Mouse (Mus musculus) midbrain, embryonic 11.5 days (tissue): ENCODE data around the gene Tubgcp6. TPM values are rescaled to one million over a fixed set of nuclear protein-coding genes. Genes with fewer than 3 reads are reported as not detected.

Experiments used
- ATAC-seq: fragments of 200-750 bp; cut with Nextera tagmentation; 2 replicates; pipeline ENCODE4 v1.8.0; 2017; ENCODE audit warnings: moderate TSS enrichment, moderate library complexity; ENCODE audit not compliant: low FRiP score
- DNase-seq: peaks from one replicate; pipeline ENCODE4 v3.0.0; 2015; ENCODE audit warnings: low spot score; ENCODE audit errors: missing footprints
- H3K27ac ChIP-seq: fragments of 300-500 bp; sonication (generic); 2 replicates; pipeline ENCODE4 v1.5.1; 2014; ENCODE audit warnings: low read depth, low read length
- H3K27me3 ChIP-seq: fragments of 300-500 bp; sonication (generic); 2 replicates; pipeline ENCODE4 v1.6.1; 2014; ENCODE audit warnings: mild to moderate bottlenecking, low read length, moderate library complexity, mixed read lengths; ENCODE audit not compliant: control insufficient read depth, insufficient read depth
- H3K36me3 ChIP-seq: fragments of 300-500 bp; sonication (generic); 2 replicates; pipeline ENCODE4 v1.6.1; 2014; ENCODE audit warnings: mild to moderate bottlenecking, low read length, moderate library complexity, mixed read lengths; ENCODE audit not compliant: control insufficient read depth, insufficient read depth
- H3K4me1 ChIP-seq: fragments of 300-500 bp; sonication (generic); 2 replicates; pipeline ENCODE4 v1.6.1; 2014; ENCODE audit warnings: low read length; ENCODE audit not compliant: control insufficient read depth, insufficient read depth
- H3K4me2 ChIP-seq: fragments of 300-500 bp; sonication (generic); 2 replicates; pipeline ENCODE4 v1.6.1; 2014; ENCODE audit warnings: mild to moderate bottlenecking, moderate library complexity
- H3K4me3 ChIP-seq: fragments of 300-500 bp; sonication (generic); 2 replicates; pipeline ENCODE4 v1.5.1; 2014; ENCODE audit warnings: low read depth, low read length
- H3K9ac ChIP-seq: fragments of 300-500 bp; sonication (generic); 2 replicates; pipeline ENCODE4 v1.6.1; 2014; ENCODE audit warnings: low read length
- H3K9me3 ChIP-seq: fragments of 300-500 bp; sonication (generic); 2 replicates; pipeline ENCODE4 v1.6.1; 2016; ENCODE audit warnings: low read length; ENCODE audit not compliant: control insufficient read depth
- WGBS: fragments of 180-500 bp; shearing (Covaris S2); extraction: QIAGEN DNeasy Blood & Tissue Kit; methylation state at CpG from one replicate; pipeline ENCODE4 v1.1.7; 2014; 5-methylcytosine and 5-hydroxymethylcytosine counted together
- polyA plus RNA-seq: library from polyadenylated mRNA; unstranded; fragments of >200 nt; fragmentation: Nextera tagmentation; extraction: Ambion mirVana; gene quantifications from 2 replicates; pipeline ENCODE4 v1.2.1, GENCODE M21; 2014

The Tubgcp6 gene
- polyA plus RNA-seq, 1 experiment from 2014 or later = 16.8 TPM

DNA sequence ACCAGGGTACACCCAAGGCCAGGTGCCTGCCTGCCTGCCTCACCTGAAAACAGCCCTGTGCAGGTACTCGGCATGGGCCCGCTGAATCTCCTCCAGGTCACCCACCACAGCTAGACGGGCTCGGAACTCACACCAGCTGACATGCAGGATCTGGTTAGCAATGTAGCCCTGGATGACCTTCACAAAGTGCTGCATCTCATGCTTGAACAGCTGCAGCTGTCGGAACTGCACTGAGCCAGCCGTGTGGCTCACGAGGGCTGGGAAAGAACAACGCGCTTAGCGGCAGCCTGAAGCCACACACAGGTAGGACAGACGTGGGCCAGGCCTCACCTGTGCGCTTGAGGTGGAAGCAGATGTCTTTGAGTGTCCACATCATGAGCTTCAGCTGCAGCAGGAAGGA, 22.1 kb downstream of the Tubgcp6 start:
- ATAC-seq (no peak), DNase-seq (no peak)
- no peak overlapping the region for H3K27ac ChIP-seq
- H3K4me1 ChIP-seq = no peaks in the 10 kb centered on the region
- H3K27me3 ChIP-seq = no peaks in the 10 kb centered on the region
- 94% methylated on average over 12 of the region's 12 CpGs for WGBS
- H3K9ac ChIP-seq = no peak overlapping the region
- H3K4me2 ChIP-seq = no peak overlapping the region
- no peak overlapping the region for H3K4me3 ChIP-seq
- H3K9me3 ChIP-seq = no peaks in the 10 kb centered on the region
- H3K36me3 ChIP-seq = peaks cover 57% of the 10 kb centered on the region

DNA sequence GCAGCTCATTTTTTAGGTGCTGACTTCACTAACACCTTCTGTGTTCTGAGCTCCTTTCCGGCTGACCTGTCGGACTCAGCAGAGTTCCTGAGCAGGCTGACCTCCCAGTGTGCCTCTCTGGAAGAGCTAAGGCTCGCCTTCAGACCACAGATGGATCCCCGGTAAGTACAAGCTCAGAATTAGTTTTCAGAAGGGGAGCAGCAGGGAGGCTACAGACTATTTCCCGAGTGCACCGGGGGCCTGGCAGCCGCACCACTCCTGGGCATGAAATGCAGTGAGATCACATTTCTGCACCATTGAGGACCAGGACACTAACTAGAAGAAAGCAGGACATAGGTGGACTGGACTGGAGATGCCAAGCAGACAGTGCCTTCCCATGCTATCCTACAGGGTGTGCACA, 24.3 kb downstream of the Tubgcp6 start:
- H3K4me3 ChIP-seq = no peak overlapping the region
- no peaks in the 10 kb centered on the region for H3K27me3 ChIP-seq
- 89% methylated on average over 7 of the region's 7 CpGs for WGBS
- H3K36me3 ChIP-seq = peaks cover 55% of the 10 kb centered on the region
- no peaks in the 10 kb centered on the region for H3K4me1 ChIP-seq
- H3K27ac ChIP-seq = no peak overlapping the region
- no peak overlapping the region for H3K9ac ChIP-seq
- ATAC-seq (no peak), DNase-seq (no peak)
- no peaks in the 10 kb centered on the region for H3K9me3 ChIP-seq
- H3K4me2 ChIP-seq = no peak overlapping the region

DNA sequence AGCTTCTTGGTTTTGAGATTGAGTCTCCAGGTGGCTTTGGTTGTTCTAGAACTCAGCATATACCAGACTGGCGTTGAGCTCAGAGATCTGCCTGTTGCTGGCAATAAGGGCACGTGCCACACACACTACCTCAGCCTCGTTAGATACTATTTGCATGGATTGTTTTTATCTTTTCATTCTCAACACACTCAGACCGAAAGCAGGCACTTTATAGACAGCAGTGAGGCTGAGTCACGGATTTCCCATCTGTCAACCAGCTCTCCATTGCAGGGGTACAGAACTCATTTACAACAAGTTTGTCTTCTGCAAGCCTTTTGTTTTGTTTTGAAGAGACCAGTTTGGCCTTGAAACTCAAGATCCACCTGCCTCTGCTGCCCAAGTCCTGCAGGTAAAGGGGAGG, 25.5 kb downstream of the Tubgcp6 start:
- Histone ChIP-seq H3K4me1 (no peaks in the 10 kb centered on the region), H3K9ac (no peak overlapping the region), H3K9me3 (no peaks in the 10 kb centered on the region), H3K27ac (no peak overlapping the region), H3K27me3 (no peaks in the 10 kb centered on the region), H3K36me3 (peaks cover 57% of the 10 kb centered on the region), H3K4me2 (no peak overlapping the region), H3K4me3 (no peak overlapping the region)
- ATAC-seq (no peak), DNase-seq (no peak)
- WGBS = 91% methylated on average over 5 of the region's 5 CpGs

DNA sequence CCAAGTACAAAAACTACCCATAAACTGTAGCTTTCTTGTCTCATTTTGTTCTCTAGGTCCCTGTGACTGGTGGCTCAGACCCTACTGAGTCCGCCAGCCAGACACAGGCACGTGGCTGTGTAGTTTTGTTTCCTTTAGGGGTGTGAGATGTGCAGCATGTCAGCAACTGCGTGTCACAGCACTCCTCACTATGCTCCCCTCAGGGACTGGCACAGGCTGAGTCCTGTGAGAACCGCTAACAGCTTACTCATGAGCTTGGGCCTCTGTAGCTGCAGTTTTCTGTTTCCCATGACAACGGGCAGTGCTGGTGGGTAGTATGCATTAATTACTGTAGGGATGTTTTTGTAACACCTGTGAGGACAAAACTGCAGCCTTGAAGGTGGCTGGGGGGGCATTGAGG, 30.7 kb downstream of the Tubgcp6 start:
- Histone ChIP-seq H3K4me2 (no peak overlapping the region), H3K27me3 (no peaks in the 10 kb centered on the region), H3K4me1 (peaks cover 10% of the 10 kb centered on the region), H3K27ac (no peak overlapping the region), H3K9me3 (no peaks in the 10 kb centered on the region), H3K36me3 (peaks cover 21% of the 10 kb centered on the region), H3K4me3 (no peak overlapping the region), H3K9ac (no peak overlapping the region)
- WGBS = 87% methylated on average over 5 of the region's 5 CpGs
- ATAC-seq (no peak), DNase-seq (no peak)

DNA sequence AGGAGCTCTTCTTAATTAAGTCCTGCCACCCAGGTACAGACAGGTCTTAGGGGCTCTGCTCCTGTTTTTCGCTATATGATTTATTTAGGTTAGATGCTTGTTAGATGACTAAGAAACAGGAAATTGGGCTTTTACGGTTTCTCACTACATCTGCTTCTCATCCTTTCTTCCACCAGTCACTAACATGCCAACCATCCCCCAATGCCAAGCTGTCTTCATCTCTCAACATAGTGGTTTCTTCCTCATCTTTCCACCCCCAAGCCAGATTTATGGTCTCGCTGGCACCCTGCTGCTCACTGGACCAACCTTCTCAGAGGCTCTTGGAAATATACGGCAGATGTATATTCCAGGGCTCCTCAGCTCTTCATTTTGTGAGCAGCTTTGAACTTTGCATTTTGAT, 32.2 kb downstream of the Tubgcp6 start:
- WGBS = 88% methylated on average over 4 of the region's 4 CpGs
- ATAC-seq (no peak), DNase-seq (no peak)
- peaks cover 10% of the 10 kb centered on the region for H3K4me1 ChIP-seq
- no peak overlapping the region for H3K4me2 ChIP-seq
- no peaks in the 10 kb centered on the region for H3K9me3 ChIP-seq
- H3K9ac ChIP-seq = no peak overlapping the region
- peaks cover 17% of the 10 kb centered on the region for H3K36me3 ChIP-seq
- no peaks in the 10 kb centered on the region for H3K27me3 ChIP-seq
- no peak overlapping the region for H3K4me3 ChIP-seq
- no peak overlapping the region for H3K27ac ChIP-seq

DNA sequence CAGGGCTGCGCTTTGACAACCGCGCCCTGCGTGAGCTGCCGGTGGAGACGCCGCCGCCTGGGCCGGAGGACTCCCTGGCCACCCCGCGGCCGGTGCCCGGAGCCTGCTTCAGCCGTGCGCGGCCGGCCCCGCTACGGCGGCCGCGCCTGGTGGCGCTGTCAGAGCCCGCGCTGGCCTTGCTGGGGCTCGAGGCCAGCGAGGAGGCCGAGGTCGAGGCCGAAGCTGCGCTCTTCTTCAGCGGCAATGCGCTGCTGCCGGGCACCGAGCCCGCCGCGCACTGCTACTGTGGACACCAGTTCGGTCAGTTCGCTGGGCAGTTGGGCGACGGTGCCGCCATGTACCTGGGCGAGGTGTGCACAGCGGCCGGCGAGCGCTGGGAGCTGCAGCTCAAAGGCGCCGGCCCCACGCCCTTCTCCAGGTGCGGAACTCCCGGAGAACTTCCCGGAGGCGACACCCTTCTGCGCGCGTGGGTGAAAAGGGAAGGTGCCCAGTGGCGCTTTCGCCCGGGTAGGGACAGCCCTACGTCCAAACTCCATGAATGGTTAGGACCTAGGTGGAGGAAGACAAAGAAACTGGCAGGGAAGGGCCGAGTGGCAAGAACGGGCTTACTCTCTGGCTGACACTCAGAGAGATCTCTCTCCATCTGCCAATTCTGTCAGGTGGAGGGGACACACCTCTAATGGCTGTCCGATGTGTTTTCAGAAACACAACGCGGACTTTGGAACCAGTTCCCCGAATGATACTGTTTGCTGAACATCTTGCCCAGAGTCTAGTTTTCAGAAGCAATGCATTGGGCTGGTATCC, 33.5 kb downstream of the Tubgcp6 start:
- ATAC-seq (peak; percentile 69), DNase-seq (no peak)
- Histone ChIP-seq H3K36me3 (peaks cover 17% of the 10 kb centered on the region), H3K9ac (peak overlapping the region; percentile 92), H3K4me3 (peak overlapping the region; percentile 97), H3K27ac (peak overlapping the region; percentile 40; the same call in 1 of the 2 replicates), H3K4me2 (peak overlapping the region; percentile 100), H3K9me3 (no peaks in the 10 kb centered on the region), H3K27me3 (no peaks in the 10 kb centered on the region), H3K4me1 (peaks cover 10% of the 10 kb centered on the region)
- WGBS = 3% methylated on average over 68 of the region's 68 CpGs

DNA sequence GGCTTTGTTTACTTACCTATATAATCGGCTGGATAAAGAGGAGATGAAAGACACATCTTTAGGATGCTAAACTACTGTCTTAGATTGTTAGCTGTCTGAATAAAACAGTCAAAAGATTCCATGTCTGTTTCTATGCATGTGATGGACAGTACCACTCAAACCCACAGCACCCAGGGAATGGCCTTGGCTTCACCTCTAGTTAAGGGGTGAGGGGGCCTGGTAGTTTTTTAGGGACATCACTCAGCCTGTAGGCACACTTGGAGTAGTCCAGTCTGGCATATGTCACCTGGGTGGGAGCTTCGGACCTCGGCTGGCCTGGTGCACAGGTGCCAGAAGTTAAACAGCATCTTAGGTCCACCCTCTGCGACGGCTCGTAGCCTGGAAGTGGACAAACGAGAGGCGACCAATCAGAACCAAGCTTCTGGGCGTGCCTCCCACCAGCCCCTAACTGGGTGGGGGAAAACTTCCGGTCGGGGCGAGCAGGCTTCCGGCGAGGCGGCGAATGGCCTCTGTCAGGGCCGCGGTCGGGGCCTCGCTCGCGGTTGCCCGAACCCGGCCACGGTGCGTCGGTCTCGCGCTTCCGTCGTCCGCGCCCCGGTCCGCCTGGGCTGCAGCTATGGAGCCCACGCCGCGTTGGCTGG, 34.2 kb downstream of the Tubgcp6 start, which contains the start of gene Selenoo:
TSS of gene Selenoo (plus strand) at position 478 of the 641 bp plus-strand sequence.
- Histone ChIP-seq H3K9ac (peak within 1 kb of the TSS; percentile 92), H3K9me3 (no peaks in the 10 kb centered on the region), H3K4me1 (peaks cover 10% of the 10 kb centered on the region), H3K27ac (peak within 1 kb of the TSS; percentile 40; the same call in 1 of the 2 replicates), H3K4me3 (peak within 1 kb of the TSS; percentile 97), H3K27me3 (no peaks in the 10 kb centered on the region), H3K4me2 (peak within 1 kb of the TSS; percentile 100), H3K36me3 (peaks cover 17% of the 10 kb centered on the region)
- WGBS = 2% methylated on average over 38 of the region's 38 CpGs
- peak; percentile 98 for DNase-seq
- ATAC-seq = peak; percentile 96

DNA sequence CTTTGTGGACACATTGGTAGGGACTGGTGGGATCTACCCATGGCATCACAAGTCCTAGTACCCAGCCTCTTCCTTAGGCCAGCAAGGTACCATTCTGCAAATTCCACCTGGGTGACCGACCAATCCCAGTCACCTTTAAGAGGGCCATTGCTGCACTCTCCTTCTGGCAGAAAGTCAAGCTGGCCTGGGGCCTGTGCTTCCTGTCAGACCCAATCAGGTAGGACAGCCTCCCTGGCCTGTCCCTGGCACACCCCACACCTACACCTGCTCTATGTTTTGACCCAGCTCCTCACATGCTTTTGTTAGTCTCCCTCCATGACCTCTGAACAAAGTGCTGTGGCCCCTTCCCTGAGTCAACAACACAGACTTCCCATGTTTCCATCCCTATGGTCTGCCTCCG, 38.1 kb downstream of the Tubgcp6 start:
- no peak overlapping the region for H3K4me2 ChIP-seq
- no peak for ATAC-seq
- no peak overlapping the region for H3K27ac ChIP-seq
- DNase-seq = no peak
- no peak overlapping the region for H3K9ac ChIP-seq
- H3K4me1 ChIP-seq = peaks cover 7% of the 10 kb centered on the region
- H3K36me3 ChIP-seq = peaks cover 16% of the 10 kb centered on the region; the same call in 1 of the 2 replicates
- no peaks in the 10 kb centered on the region for H3K27me3 ChIP-seq
- H3K4me3 ChIP-seq = no peak overlapping the region
- 95% methylated on average over 2 of the region's 2 CpGs for WGBS
- H3K9me3 ChIP-seq = no peaks in the 10 kb centered on the region

DNA sequence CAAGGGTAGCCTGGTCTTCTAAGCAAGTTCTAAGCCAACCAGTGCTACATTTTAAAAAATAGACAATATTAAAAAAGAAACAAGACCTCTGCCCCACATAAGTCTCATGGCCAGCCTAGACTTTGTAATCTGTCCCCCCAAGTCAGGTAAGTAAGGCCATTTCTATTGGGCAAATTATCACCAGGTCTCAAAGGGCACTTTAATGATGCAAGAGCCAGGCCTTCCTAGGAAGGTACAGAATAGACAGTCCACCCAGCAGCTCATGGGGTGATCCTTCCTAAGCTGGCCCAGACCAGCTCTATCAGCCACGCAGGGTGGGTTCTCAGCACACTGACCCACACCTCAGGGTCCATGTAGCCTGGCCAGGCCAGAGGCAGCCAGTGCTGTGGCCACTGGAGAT, 39.0 kb downstream of the Tubgcp6 start:
- no peaks in the 10 kb centered on the region for H3K9me3 ChIP-seq
- H3K4me3 ChIP-seq = no peak overlapping the region
- H3K4me1 ChIP-seq = 0 out of 2 replicates have a peak, but pooled peaks cover 2% of the 10 kb centered on the region
- no peak overlapping the region for H3K9ac ChIP-seq
- no peak for DNase-seq
- H3K36me3 ChIP-seq = peaks cover 16% of the 10 kb centered on the region; the same call in 1 of the 2 replicates
- H3K27me3 ChIP-seq = no peaks in the 10 kb centered on the region
- no peak overlapping the region for H3K4me2 ChIP-seq
- WGBS = 88% methylated on average over 1 of the region's 1 CpGs
- ATAC-seq = no peak
- H3K27ac ChIP-seq = no peak overlapping the region
